Mouse (Mus musculus) small intestine, adult 2 months (tissue): ENCODE results near the gene Sesn2. TPM values are rescaled to one million over a fixed set of nuclear protein-coding genes. Genes with fewer than 3 reads are reported as not detected.

Experiments used
- H3K27ac ChIP-seq: fragments of 200-500 bp; 2 replicates; pipeline ENCODE4 v1.5.1; 2012; ENCODE audit warnings: low read depth, low read length, control low read depth, inconsistent platforms; ENCODE audit not compliant: insufficient read depth
- H3K27me3 ChIP-seq: fragments of 200-500 bp; 2 replicates; pipeline ENCODE4 v1.6.1; 2012; ENCODE audit warnings: mild to moderate bottlenecking, moderate library complexity, low read length, inconsistent platforms; ENCODE audit not compliant: control insufficient read depth, insufficient read depth
- H3K36me3 ChIP-seq: fragments of 200-500 bp; 2 replicates; pipeline ENCODE4 v1.6.1; 2012; ENCODE audit warnings: mild to moderate bottlenecking, low read length, control low read depth, inconsistent platforms; ENCODE audit not compliant: control insufficient read depth, insufficient read depth
- H3K4me1 ChIP-seq: fragments of 200-500 bp; 2 replicates; pipeline ENCODE4 v1.6.1; 2012; ENCODE audit warnings: low read length, inconsistent platforms, mixed read lengths; ENCODE audit not compliant: control insufficient read depth, insufficient read depth, insufficient read length
- H3K4me3 ChIP-seq: fragments of 200-500 bp; 2 replicates; pipeline ENCODE4 v1.5.1; 2012; ENCODE audit warnings: low read depth, mild to moderate bottlenecking, control low read depth, inconsistent platforms, low read length, moderate library complexity
- CTCF ChIP-seq: fragments of 200-500 bp; IDR thresholded peaks from 2 replicates; pipeline ENCODE4 v1.5.1; 2012; ENCODE audit warnings: low read depth, mild to moderate bottlenecking, control low read depth, inconsistent platforms, low read length, moderate library complexity, mixed read lengths; ENCODE audit not compliant: insufficient replicate concordance, insufficient read length; ENCODE audit errors: extremely low read depth
- POLR2A ChIP-seq: fragments of 200-500 bp; IDR thresholded peaks from 2 replicates; pipeline ENCODE4 v1.6.1; 2012; ENCODE audit warnings: low read depth, mild to moderate bottlenecking, control low read depth, inconsistent platforms, low read length, moderate library complexity
- WGBS: fragments of 180-500 bp; shearing (Covaris S2); methylation state at CpG from one replicate; pipeline ENCODE4 v1.1.7; 2018; 5-methylcytosine and 5-hydroxymethylcytosine counted together
- polyA plus RNA-seq: library from polyadenylated mRNA; depleted of rRNA; stranded (reverse); fragments of >200 nt; gene quantifications from 2 replicates; pipeline ENCODE4 v1.2.3, GENCODE M21; 2012

Sesn2 gene
- polyA plus RNA-seq, 1 experiment: 6.7 TPM

- peak; percentile 57; the same call in 1 of the 2 replicates for TF ChIP-seq POLR2A
- peak; percentile 72; the same call in 1 of the 2 replicates for TF ChIP-seq CTCF
- Histone ChIP-seq H3K36me3 (peaks cover 13% of the 10 kb centered on the region), H3K4me1 (peaks cover 8% of the 10 kb centered on the region; the same call in 1 of the 2 replicates), H3K27ac (no peak within 1 kb of the TSS), H3K27me3 (no peaks in the 10 kb centered on the region), H3K4me3 (peak within 1 kb of the TSS; percentile 82)
- under 1% methylated on average over 44 of the region's 44 CpGs for WGBS
These were observed 46.7 kb downstream of the Sesn2 start, which contains the start of gene Med18 for GRCm38 (mm10) chr4:132463430-132464254. Gene Med18, minus strand, starts transcription at chr4:132463921.

GRCm38 (mm10) chr4:132462836-132463235 is 47.5 kb downstream of the Sesn2 start:
- peaks cover 8% of the 10 kb centered on the region; the same call in 1 of the 2 replicates for H3K4me1 ChIP-seq
- 5% methylated on average over 11 of the region's 11 CpGs for WGBS
- no peak overlapping the region for H3K27ac ChIP-seq

GRCm38 (mm10) chr4:132460225-132460624 is 50.1 kb downstream of the Sesn2 start:
- no peak overlapping the region for H3K27ac ChIP-seq
- TF ChIP-seq POLR2A (no peak), CTCF (no peak)
- H3K4me3 ChIP-seq: no peak overlapping the region
- H3K36me3 ChIP-seq: peaks cover 23% of the 10 kb centered on the region
- no peaks in the 10 kb centered on the region for H3K27me3 ChIP-seq
- WGBS: 86% methylated on average over 8 of the region's 8 CpGs
- H3K4me1 ChIP-seq: peaks cover 4% of the 10 kb centered on the region; the same call in 1 of the 2 replicates

More at GRCm38 (mm10) chr4:132462836-132463235, 47.5 kb downstream of the Sesn2 start:
- peaks cover 18% of the 10 kb centered on the region for H3K36me3 ChIP-seq
- TF ChIP-seq POLR2A: no peak
- TF ChIP-seq CTCF: no peak
- no peaks in the 10 kb centered on the region for H3K27me3 ChIP-seq
- H3K4me3 ChIP-seq: peak overlapping the region; percentile 49

GRCm38 (mm10) chr4:132455561-132455960 is 54.7 kb downstream of the Sesn2 start:
- Histone ChIP-seq H3K27me3 (no peaks in the 10 kb centered on the region), H3K36me3 (peaks cover 23% of the 10 kb centered on the region), H3K27ac (no peak overlapping the region), H3K4me1 (no peaks in the 10 kb centered on the region), H3K4me3 (no peak overlapping the region)
- TF ChIP-seq CTCF (no peak), POLR2A (no peak)
- WGBS: 77% methylated on average over 6 of the region's 6 CpGs

GRCm38 (mm10) chr4:132455146-132455545 is 55.2 kb downstream of the Sesn2 start:
- no peaks in the 10 kb centered on the region for H3K27me3 ChIP-seq
- 25% methylated on average over 3 of the region's 3 CpGs for WGBS
- no peak overlapping the region for H3K4me3 ChIP-seq
- TF ChIP-seq CTCF (no peak), POLR2A (no peak)
- H3K4me1 ChIP-seq: no peaks in the 10 kb centered on the region
- no peak overlapping the region for H3K27ac ChIP-seq
- peaks cover 20% of the 10 kb centered on the region for H3K36me3 ChIP-seq

GRCm38 (mm10) chr4:132454216-132454615 is 56.1 kb downstream of the Sesn2 start:
- no peak for TF ChIP-seq POLR2A
- TF ChIP-seq CTCF: no peak
- 80% methylated on average over 6 of the region's 6 CpGs for WGBS
- no peaks in the 10 kb centered on the region for H3K27me3 ChIP-seq

GRCm38 (mm10) chr4:132449778-132450177 is 60.5 kb downstream of the Sesn2 start:
- H3K36me3 ChIP-seq: no peaks in the 10 kb centered on the region
- H3K27me3 ChIP-seq: no peaks in the 10 kb centered on the region
- no peaks in the 10 kb centered on the region for H3K4me1 ChIP-seq
- H3K4me3 ChIP-seq: no peak overlapping the region
- WGBS: 57% methylated on average over 3 of the region's 3 CpGs
- H3K27ac ChIP-seq: no peak overlapping the region
- TF ChIP-seq POLR2A (no peak), CTCF (no peak)

More at GRCm38 (mm10) chr4:132454216-132454615, 56.1 kb downstream of the Sesn2 start:
- Histone ChIP-seq H3K4me3 (no peak overlapping the region), H3K36me3 (peaks cover 12% of the 10 kb centered on the region), H3K4me1 (no peaks in the 10 kb centered on the region), H3K27ac (no peak overlapping the region)
